Mouse (Mus musculus) CH12.LX (cell line): ENCODE data around the gene Tbx6. TPM values are rescaled to one million over a fixed set of nuclear protein-coding genes. Genes with fewer than 3 reads are reported as not detected.

Experiments
- DNase-seq: peaks from one replicate; pipeline ENCODE4 v3.0.0-alpha.2; 2013; ENCODE audit errors: extremely low read depth
- H3K27ac ChIP-seq: 2 replicates; pipeline ENCODE4 v1.5.1; 2012; ENCODE audit warnings: low read depth, mild to moderate bottlenecking, control low read depth, moderate library complexity; ENCODE audit not compliant: insufficient read depth
- H3K27me3 ChIP-seq: replicated peaks from 2 replicates; pipeline ENCODE3; 2012; ENCODE audit warnings: inconsistent platforms
- H3K36me3 ChIP-seq, 2 experiments: replicated peaks in 1 of 2; 2 replicates each; pipeline versions ENCODE3 to v1.6.1; 2012; ENCODE audit warnings: inconsistent platforms in 1 of 2, low read length in 1 of 2, mild to moderate bottlenecking in 1 of 2, mixed read lengths in 1 of 2, moderate library complexity in 1 of 2; ENCODE audit not compliant: control insufficient read depth in 1 of 2, insufficient read depth in 1 of 2
- H3K4me1 ChIP-seq, 2 experiments: 2 replicates each; pipeline ENCODE4 v1.6.1; 2012; ENCODE audit warnings: inconsistent platforms in 1 of 2, moderate library complexity in 1 of 2; ENCODE audit not compliant: insufficient read depth in 2 of 2, control insufficient read depth in 1 of 2
- H3K4me2 ChIP-seq: 2 replicates; pipeline ENCODE4 v1.6.1; 2012; ENCODE audit warnings: low read depth, mild to moderate bottlenecking, control low read depth; ENCODE audit not compliant: poor library complexity, insufficient read depth, severe bottlenecking
- H3K4me3 ChIP-seq, 3 experiments: fragments of 150-350 bp in 1 of 3; sonication (generic) in 1 of 3; replicated peaks in 1 of 3; 2 replicates each; pipeline versions ENCODE3 to v1.5.1; 2011 to 2012; ENCODE audit warnings: low read depth in 2 of 3, low read length in 2 of 3, mild to moderate bottlenecking in 2 of 3, moderate library complexity in 2 of 3, control low read depth in 1 of 3, improper control_type of control experiment in 1 of 3, inconsistent platforms in 1 of 3, mixed read lengths in 1 of 3; ENCODE audit not compliant: poor library complexity in 1 of 3
- H3K79me2 ChIP-seq: replicated peaks from 2 replicates; pipeline ENCODE4 v1.6.1; 2012; ENCODE audit warnings: mild to moderate bottlenecking, moderate library complexity; ENCODE audit not compliant: control insufficient read depth, poor library complexity, insufficient read depth, severe bottlenecking; ENCODE audit errors: extremely low read depth
- H3K9ac ChIP-seq: 2 replicates; pipeline ENCODE4 v1.6.1; 2012; ENCODE audit warnings: low read depth, mild to moderate bottlenecking, control low read depth, moderate library complexity; ENCODE audit not compliant: insufficient read depth
- H3K9me3 ChIP-seq: replicated peaks from 2 replicates; pipeline ENCODE3; 2012; ENCODE audit warnings: low read length, inconsistent platforms, mixed read lengths
- CHD2 ChIP-seq: IDR thresholded peaks from 2 replicates; pipeline ENCODE4 v1.6.1; 2011; ENCODE audit warnings: low read length, improper control_type of control experiment
- E2F4 ChIP-seq: IDR thresholded peaks from 2 replicates; pipeline ENCODE4 v1.6.1; 2011; ENCODE audit warnings: low read depth, low read length, improper control_type of control experiment; ENCODE audit not compliant: insufficient replicate concordance
- ETS1 ChIP-seq: conservative IDR thresholded peaks from 2 replicates; pipeline ENCODE4 v1.6.1; 2012; ENCODE audit warnings: low read depth, mild to moderate bottlenecking, inconsistent platforms, low read length, improper control_type of control experiment, moderate library complexity
- HCFC1 ChIP-seq: IDR thresholded peaks from 2 replicates; pipeline ENCODE4 v1.6.1; 2012; ENCODE audit warnings: low read depth, mild to moderate bottlenecking, inconsistent platforms, low read length, improper control_type of control experiment
- IRF4 ChIP-seq: IDR thresholded peaks from 2 replicates; pipeline ENCODE4 v1.6.1; 2014; ENCODE audit warnings: low read depth, mild to moderate bottlenecking, inconsistent platforms, low read length, improper control_type of control experiment
- JUN ChIP-seq: IDR thresholded peaks from 2 replicates; pipeline ENCODE4 v1.6.1; 2011; ENCODE audit warnings: low read depth, mild to moderate bottlenecking, low read length, improper control_type of control experiment, moderate library complexity; ENCODE audit not compliant: insufficient read depth
- KAT2A ChIP-seq: IDR thresholded peaks from 2 replicates; pipeline ENCODE4 v1.6.1; 2012; ENCODE audit warnings: low read length, improper control_type of control experiment, inconsistent platforms; ENCODE audit not compliant: insufficient replicate concordance
- MAFK ChIP-seq: IDR thresholded peaks from 2 replicates; pipeline ENCODE4 v1.6.1; 2011; ENCODE audit warnings: low read length, improper control_type of control experiment; ENCODE audit not compliant: insufficient replicate concordance
- MXI1 ChIP-seq: IDR thresholded peaks from 2 replicates; pipeline ENCODE4 v1.6.1; 2011; ENCODE audit warnings: mild to moderate bottlenecking, low read depth, low read length, improper control_type of control experiment
- MYC ChIP-seq: IDR thresholded peaks from 2 replicates; pipeline ENCODE4 v1.6.1; 2011; ENCODE audit warnings: low read depth, mild to moderate bottlenecking, improper control_type of control experiment, low read length
- POLR2A ChIP-seq: IDR thresholded peaks from 2 replicates; pipeline ENCODE4 v1.6.1; 2011; ENCODE audit warnings: low read depth, mild to moderate bottlenecking, improper control_type of control experiment, low read length
- POLR2AphosphoS2 ChIP-seq: IDR thresholded peaks from 2 replicates; pipeline ENCODE4 v1.6.1; 2011; ENCODE audit warnings: low read depth, low read length, improper control_type of control experiment
- SIN3A ChIP-seq: IDR thresholded peaks from 2 replicates; pipeline ENCODE4 v1.6.1; 2012; ENCODE audit warnings: low read length, improper control_type of control experiment, inconsistent platforms
- TBP ChIP-seq: conservative IDR thresholded peaks from 2 replicates; pipeline ENCODE4 v1.6.1; 2011; ENCODE audit warnings: low read depth, low read length, improper control_type of control experiment
- UBTF ChIP-seq: IDR thresholded peaks from 2 replicates; pipeline ENCODE4 v1.6.1; 2012; ENCODE audit warnings: low read depth, mild to moderate bottlenecking, inconsistent platforms, low read length, improper control_type of control experiment, moderate library complexity
- USF1 ChIP-seq: IDR thresholded peaks from 2 replicates; pipeline ENCODE4 v1.6.1; 2014; ENCODE audit warnings: low read depth, mild to moderate bottlenecking, inconsistent platforms, low read length, improper control_type of control experiment
- USF2 ChIP-seq: conservative IDR thresholded peaks from 2 replicates; pipeline ENCODE4 v1.6.1; 2011; ENCODE audit warnings: low read depth, low read length, improper control_type of control experiment
- ZKSCAN1 ChIP-seq: IDR thresholded peaks from 2 replicates; pipeline ENCODE4 v1.6.1; 2012; ENCODE audit warnings: low read depth, inconsistent platforms, low read length, improper control_type of control experiment, borderline replicate concordance
- ZMIZ1 ChIP-seq: IDR thresholded peaks from 2 replicates; pipeline ENCODE4 v1.6.1; 2012; ENCODE audit warnings: low read depth, mild to moderate bottlenecking, inconsistent platforms, low read length, improper control_type of control experiment
- ZNF384 ChIP-seq: IDR thresholded peaks from 2 replicates; pipeline ENCODE4 v1.6.1; 2012; ENCODE audit warnings: low read depth, low read length, improper control_type of control experiment, inconsistent platforms
- dilution Hi-C: fragments of 300-500 bp; cut with MboI; formaldehyde crosslinking; loops from 2 replicates; pipeline ENCODE4 v1.14.3; 2020; ENCODE audit warnings: low sequenced_read_pairs; ENCODE audit not compliant: extremely low pct_unique_long_range_greater_than_20kb, extremely low pct_ligation_motif_present
- in situ Hi-C: fragments of 300-500 bp; cut with MboI; formaldehyde crosslinking; loops from 3 replicates; pipeline ENCODE4 v1.14.3; 2019; ENCODE audit warnings: low sequenced_read_pairs, low pct_ligation_motif_present, low pct_unique_long_range_greater_than_20kb, mixed read lengths
- polyA plus RNA-seq: library from polyadenylated mRNA; unstranded; fragments of >175 nt; gene quantifications from 2 replicates; pipeline ENCODE4 v1.2.1, GENCODE M21; 2012; ENCODE audit warnings: low read depth; ENCODE audit not compliant: insufficient read length
- total RNA-seq, 2 experiments: library from RNA; depleted of rRNA; stranded (reverse); fragments of 300-350 nt in 1 of 2; fragments of >200 nt in 1 of 2; gene quantifications; 2 replicates each; pipeline ENCODE4 v1.2.3; 2012 to 2014

The Tbx6 gene
- total and polyA plus RNA-seq, 3 experiments = 12.8 to 31.5 (median 15.8) TPM

DNA sequence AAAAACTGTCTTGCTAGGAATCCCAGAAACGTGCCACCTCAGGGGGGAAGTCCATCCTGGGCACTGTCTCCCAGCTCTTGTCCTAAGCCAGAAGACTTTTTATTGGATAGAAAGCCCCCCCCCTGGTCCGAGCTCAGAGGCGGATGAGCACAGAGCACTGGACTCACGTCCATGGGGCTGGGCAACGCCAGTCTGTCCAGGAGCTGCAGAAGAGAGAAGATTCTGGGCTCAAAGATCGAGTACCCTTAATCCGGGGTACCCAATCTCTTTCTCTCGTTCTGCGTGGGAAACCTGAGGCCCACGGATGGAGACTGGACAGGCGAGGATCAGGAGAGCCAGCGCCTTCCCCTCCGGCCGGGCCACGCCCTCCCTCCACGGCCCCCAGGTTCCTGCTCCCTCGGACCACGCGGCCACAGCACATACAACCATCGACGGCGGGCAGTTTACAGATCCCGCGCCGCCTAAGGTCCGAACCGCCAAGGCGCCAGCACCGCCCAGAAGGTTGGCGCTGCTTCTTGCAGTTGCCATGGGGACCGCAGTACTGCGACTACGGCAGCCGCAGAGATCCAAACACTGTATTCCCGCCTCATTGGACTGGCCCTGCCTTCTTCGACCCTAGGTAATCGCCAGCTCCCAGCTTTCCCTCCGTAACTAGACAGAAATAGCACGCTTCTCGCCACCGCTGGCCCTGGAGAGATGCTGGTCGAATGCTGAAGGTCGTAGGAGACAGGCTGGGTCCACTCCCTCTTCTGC, 27.6 kb downstream of the Tbx6 start:
- DNase-seq = peak; percentile 47
- TF ChIP-seq TBP (no peak), MAFK (0 out of 2 replicates have a peak, but pooled peaks have one; percentile 14), POLR2AphosphoS2 (no peak), UBTF (no peak), SIN3A (peak; percentile 55; the same call in 1 of the 2 replicates), KAT2A (no peak), POLR2A (peak; percentile 44; the same call in 1 of the 2 replicates), CHD2 (no peak), MXI1 (peak; percentile 89), ZKSCAN1 (no peak), HCFC1 (peak; percentile 69), USF2 (no peak), USF1 (no peak), ETS1 (no peak), IRF4 (no peak), JUN (no peak), ZMIZ1 (no peak), E2F4 (0 out of 2 replicates have a peak, but pooled peaks have one; percentile 42), ZNF384 (no peak), MYC (no peak)
- Histone ChIP-seq H3K4me1 (peaks cover 3 to 14% of the 10 kb centered on the region in 2 experiments; a peak in 3 of 4 replicates), H3K36me3 (no peaks in the 10 kb centered on the region), H3K79me2 (no peaks in the 10 kb centered on the region), H3K27me3 (no peaks in the 10 kb centered on the region), H3K4me3 (peak overlapping the region; percentile 32 to 52 (median 49)), H3K9me3 (peaks cover 4% of the 10 kb centered on the region), H3K9ac (peak overlapping the region; percentile 24; the same call in 1 of the 2 replicates), H3K27ac (no peak overlapping the region), H3K4me2 (peak overlapping the region; percentile 27; the same call in 1 of the 2 replicates)
- dilution Hi-C loops = no loop called here
- in situ Hi-C loops = no loop called here

DNA sequence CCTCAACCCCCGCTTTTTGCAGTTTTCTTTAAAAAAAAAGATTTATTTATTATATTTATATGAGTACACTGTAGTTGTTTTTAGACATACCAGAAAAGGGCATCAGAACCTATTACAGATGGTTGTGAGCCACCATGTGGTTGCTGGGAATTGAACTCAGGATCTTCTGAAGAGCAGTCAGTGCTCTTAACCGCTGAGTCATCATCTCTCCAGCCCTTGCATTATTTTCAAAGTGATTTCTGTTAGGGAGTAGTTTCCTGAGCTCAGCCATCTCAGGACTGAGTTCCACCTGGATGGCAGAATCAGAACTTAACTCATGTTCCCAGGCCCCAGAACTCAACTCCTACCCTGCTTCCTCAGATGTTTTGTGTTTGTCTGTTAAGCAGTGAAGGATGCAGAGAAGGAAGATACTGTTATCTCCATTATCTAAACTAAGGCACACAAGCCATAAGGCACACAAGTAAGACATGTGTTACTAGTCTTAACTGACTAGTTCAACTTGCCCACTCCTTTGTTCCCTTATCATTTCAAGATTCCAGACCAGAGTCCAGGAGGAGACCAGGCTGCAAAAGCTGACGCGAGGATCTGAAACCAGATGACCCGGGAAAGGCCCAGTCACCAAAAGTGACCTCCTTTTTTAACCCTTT, 28.6 kb downstream of the Tbx6 start:
- dilution Hi-C loops (no loop called here), in situ Hi-C loops (no loop called here)
- no peaks in the 10 kb centered on the region for H3K27me3 ChIP-seq
- no peak overlapping the region for H3K4me3 ChIP-seq
- H3K9me3 ChIP-seq = peaks cover 4% of the 10 kb centered on the region
- no peak overlapping the region for H3K9ac ChIP-seq
- H3K4me2 ChIP-seq = no peak overlapping the region
- no peak for DNase-seq
- peaks cover 8 to 14% of the 10 kb centered on the region in 2 experiments; a peak in 3 of 4 replicates for H3K4me1 ChIP-seq
- TF ChIP-seq MAFK = peak; percentile 76
- TF ChIP-seq E2F4 = no peak
- no peaks in the 10 kb centered on the region for H3K36me3 ChIP-seq
- H3K27ac ChIP-seq = no peak overlapping the region
- H3K79me2 ChIP-seq = no peaks in the 10 kb centered on the region
